Mouse (Mus musculus): ENCODE measurements around the gene Taar7b.

The Taar7b gene

DNA sequence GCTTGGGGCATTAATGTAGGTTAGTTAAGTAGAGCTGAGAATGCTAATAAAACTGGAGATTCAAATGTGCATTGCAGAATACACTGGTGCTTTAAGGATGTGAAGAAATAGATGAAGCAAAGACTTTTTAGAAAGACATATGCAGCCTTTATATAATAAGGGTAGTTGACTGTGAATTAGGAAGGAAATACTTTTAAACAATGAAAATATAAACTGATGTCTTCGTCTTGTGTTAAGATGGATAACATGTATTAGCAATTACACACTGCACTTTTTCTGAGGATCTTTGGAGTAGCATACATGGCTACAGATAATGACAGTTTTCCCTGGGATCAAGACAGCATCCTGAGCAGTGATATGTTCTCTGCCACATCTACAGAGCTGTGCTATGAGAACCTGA lies at the start of gene Taar7b:
Gene Taar7b (plus strand): TSS at position 301 of the 400 bp plus-strand sequence.
- DNase-seq: no peak

DNA sequence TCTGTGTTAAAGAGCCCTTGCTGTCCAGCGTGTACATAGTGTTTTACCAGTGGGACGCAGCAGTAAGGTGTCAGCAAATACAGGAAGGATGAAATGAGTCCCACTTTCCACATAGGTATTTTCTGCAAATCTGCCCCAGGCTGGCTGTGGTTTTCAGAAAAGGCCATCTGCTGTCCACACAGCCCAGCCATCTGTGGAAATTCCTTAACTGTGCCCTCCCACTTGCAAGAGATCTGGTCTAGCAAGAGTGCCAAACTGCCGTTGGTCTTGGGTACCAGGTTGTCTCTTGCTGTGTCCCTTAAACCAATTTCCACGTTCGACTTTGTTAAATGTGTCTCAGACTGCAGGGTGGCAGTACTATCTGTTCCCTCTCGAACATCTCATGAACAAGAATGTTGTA lies 48.0 kb upstream of the Taar7b start:
- DNase-seq: no peak

- peak; percentile 59 for DNase-seq
Measured at GRCm38 (mm10) chr10:23959071-23959470, 40.7 kb upstream of the Taar7b start.

DNA sequence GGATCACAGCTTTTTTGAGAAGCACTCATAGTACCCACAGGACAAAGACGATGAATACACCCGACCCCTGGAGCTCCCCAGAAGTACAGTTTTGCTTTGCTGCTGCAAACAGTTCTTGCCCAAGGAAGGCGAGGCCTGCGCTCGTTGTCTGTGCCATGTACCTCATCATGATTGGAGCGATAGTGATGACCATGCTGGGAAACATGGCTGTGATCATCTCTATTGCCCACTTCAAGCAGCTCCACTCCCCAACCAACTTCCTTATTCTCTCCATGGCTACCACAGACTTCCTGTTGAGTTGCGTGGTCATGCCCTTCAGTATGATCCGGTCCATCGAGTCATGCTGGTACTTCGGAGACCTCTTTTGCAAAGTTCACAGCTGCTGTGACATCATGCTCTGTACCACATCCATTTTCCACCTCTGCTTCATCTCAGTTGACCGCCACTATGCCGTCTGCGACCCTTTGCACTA lies 39.3 kb upstream of the Taar7b start, which contains the start of gene Taar4:
Gene Taar4 (plus strand): TSS at position 51 of the 472 bp plus-strand sequence.
- DNase-seq: no peak

DNA sequence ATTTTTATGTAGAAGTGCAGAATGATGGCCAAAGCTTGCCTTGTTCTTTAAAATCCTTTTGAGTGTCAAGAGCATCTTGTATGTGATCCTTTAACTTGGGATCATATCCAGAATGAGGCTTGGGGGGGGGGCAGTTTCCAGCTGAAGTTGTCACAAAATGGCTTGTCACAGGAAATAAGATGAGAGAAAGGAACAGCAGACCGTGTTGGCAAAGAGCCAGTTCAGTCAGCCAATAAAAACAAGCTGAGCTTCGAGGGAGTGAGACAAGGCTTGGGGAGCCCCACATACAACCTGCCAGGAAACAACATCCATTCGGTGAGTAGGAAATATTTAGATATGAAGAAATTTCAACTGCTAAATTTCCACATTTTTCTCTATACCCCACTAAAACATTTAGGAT lies 36.3 kb upstream of the Taar7b start:
- no peak for DNase-seq

- DNase-seq: no peak
Measured at GRCm38 (mm10) chr10:23964921-23965610, 34.7 kb upstream of the Taar7b start.

- DNase-seq: no peak
Measured at GRCm38 (mm10) chr10:23970656-23971165, 29.0 kb upstream of the Taar7b start, which contains the start of gene Taar5. Taar5 (plus strand) TSS chr10:23970706.

- DNase-seq: no peak
Measured at GRCm38 (mm10) chr10:23971256-23971655, 28.5 kb upstream of the Taar7b start.

- DNase-seq: no peak
Measured at GRCm38 (mm10) chr10:23977958-23978357, 21.8 kb upstream of the Taar7b start.

DNA sequence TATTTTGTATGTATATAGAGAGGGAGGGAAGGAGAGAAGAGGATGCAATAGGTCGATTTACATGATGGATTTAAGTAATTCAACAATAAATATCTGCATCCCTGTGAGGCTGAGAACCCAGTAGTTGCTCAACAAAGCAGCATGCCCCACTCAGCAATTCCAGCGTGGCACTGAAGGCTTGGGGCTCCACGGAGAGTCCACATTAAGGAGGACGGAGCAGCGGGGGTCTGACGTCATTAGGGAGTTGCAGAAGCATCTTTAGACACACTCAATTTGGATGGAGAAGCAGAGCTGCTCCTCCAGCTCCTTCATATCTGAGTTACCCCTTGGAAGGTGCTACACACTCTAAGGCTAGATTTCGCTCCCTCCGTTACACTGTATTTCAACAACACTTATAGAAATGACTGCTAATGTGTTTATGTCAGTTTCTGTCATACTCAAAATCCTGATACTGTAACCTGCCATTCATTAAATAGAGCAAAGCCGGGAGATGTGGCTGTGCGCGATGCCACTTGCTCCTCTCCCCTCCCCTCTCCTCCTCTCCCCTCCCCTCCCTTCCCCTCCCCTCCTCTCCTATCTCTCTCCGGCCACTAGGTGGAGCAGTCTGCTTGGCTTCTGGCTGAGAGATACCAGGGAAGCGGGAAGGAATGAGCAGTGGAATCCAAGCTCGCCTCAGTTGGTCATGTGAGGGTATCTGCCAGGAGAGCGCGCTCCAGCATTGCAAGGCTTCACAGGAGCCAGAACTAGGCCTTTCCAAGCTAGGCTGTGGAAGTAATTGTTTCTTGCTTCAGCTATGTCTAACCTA lies 20.6 kb upstream of the Taar7b start:
- peak; percentile 73 for DNase-seq

- no peak for DNase-seq
Measured at GRCm38 (mm10) chr10:23985546-23985945, 14.2 kb upstream of the Taar7b start, which contains the start of gene Taar6. Taar6 (minus strand) TSS chr10:23985646.

DNA sequence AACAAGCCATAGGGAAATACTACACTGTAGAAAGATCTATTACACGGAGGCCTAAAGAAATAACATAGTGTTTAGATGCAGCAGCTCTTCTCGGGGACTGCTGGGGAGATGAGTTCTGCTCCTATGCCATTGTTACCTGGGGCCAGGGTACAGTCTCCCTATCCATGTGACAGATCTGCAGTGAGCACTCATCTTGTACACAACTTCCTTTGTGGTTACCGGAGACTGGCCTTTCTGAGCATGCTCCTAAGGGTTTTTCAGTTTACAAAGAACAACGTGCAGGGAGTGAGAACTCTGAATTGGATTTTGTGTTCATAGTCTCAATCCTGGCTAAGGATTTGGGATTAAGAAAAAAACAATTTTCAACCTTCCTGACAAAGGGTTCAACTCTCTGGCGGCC lies 13.3 kb upstream of the Taar7b start:
- DNase-seq: no peak

GRCm38 (mm10) chr10:23993381-23993780 lies 6.4 kb upstream of the Taar7b start, which contains the start of gene Taar7a:
Taar7a (minus strand) TSS chr10:23993481.
- DNase-seq: no peak

GRCm38 (mm10) chr10:24006442-24006841 lies 6.7 kb downstream of the Taar7b start:
- DNase-seq: no peak

- no peak for DNase-seq
Measured at GRCm38 (mm10) chr10:24007034-24007433, 7.3 kb downstream of the Taar7b start.

GRCm38 (mm10) chr10:24008143-24008542 lies 8.4 kb downstream of the Taar7b start:
- DNase-seq: no peak

DNA sequence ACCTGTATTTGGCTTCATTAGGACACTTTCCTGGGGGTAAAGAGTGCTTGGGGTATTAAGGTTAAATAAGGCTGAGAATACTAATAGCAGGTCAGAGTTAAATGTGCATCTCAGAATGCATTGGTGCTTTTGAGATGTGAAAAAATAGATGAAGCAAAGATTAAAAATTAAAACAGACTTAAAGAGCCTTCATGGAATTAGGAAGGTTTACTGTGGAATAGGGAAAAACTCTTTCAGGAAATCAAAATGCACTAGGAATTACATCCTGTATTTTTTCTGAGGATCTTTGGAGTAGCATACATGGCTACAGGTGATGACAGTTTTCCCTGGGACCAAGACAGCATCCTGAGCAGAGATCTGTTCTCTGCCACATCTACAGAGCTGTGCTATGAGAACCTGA lies 27.2 kb downstream of the Taar7b start, which contains the start of gene Taar7d:
Gene Taar7d (plus strand): TSS at position 301 of the 400 bp plus-strand sequence.
- no peak for DNase-seq

DNA sequence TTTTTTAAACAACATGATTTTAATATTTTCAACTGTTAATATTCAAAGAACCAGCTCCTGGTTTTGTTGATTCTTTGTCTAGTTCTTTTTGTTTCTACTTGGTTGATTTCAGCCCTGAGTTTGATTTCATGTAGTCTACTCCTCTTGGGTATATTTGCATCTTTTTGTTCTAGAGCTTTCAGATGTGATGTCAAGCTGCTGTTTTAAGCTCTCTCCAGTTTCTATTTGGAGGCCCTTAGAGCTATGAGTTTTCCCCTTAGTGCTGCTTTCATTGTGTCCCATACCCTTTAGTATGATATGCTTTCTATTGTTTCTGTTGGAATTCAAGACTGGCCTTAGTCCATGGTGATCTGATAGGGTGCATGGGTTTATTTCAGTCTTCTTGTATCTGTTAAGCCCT lies 31.6 kb downstream of the Taar7b start:
- no peak for DNase-seq

DNA sequence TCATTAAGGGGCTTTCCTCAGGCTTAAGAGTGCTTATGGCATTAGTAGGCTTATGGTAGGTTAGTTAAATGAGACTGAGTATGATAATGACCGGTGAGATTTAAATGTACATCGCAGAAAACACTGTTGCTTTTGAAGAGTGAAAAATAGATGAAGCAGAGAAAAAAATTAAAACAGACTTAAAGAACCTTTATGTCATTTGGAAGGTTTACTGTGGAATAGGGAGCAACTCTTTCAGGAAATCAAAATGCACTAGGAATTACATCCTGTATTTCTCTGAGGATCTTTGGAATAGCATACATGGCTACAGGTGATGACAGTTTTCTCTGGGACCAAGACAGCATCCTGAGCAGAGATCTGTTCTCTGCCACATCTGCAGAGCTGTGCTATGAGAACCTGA lies 37.6 kb downstream of the Taar7b start, which contains the start of gene Taar7e:
Gene Taar7e (plus strand): TSS at position 301 of the 400 bp plus-strand sequence.
- no peak for DNase-seq

DNA sequence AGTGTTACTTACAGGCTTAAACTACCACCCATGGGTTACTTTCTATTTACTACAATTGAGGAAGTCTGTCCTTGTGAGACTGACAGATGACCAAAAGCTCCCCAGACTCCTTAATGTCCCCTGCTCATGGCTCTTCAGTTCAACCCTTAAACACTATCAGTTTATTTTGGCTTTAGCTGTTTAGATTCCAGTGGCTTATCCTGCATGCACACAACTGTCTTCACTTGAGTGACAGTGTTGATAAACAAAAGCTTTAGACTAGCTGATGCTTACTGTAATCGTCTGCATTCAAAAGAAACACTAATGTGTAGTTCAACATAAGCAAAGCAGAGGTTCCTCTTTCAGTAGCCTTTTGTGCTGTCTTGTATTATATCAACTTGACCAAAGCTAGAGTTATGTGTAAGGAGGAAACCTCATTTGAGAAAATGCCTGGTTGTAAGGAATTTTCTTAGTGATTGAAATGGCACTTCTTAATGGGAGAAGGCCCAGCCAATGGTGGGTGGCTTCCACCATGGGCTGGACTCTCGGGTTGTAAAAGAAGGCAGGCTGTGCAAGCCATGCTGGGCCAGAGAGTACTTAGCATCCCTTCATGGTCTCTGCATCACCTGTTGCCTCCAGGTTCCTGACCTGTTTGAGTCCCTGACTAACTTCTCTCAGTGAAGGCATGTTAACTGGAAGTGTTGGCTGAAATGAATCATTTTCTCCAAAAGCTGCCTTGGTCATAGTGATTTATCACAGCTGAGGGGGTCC lies 40.6 kb downstream of the Taar7b start:
- DNase-seq: no peak

DNA sequence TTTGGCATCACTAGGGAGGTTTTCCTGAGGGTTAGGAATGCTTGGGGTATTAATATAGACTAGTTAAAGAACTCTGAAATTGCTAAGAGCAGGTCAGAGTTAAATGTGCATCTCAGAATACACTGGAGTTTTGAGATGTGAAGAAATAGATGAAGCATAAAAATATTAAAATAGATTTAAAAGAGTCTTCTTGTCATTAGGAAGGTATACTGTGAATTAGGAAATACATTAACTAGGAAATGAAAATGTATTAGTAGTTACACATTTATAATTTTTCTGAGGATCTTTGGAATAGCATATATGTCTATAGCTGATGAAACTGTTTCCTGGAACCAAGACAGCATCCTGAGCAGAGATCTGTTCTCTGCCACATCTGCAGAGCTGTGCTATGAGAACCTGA lies 49.5 kb downstream of the Taar7b start, which contains the start of gene Taar7f:
Gene Taar7f (plus strand): TSS at position 301 of the 400 bp plus-strand sequence.
- no peak for DNase-seq
